Comparison of ENCODE assay signal across 8 mouse cellular contexts in genomic region chr14:50943932-50944667, GRCm38 (mm10). TPM values are rescaled to one million over a fixed set of nuclear protein-coding genes. Genes with fewer than 3 reads are reported as not detected.
DNase-seq lines count a peak whose midpoint lies in the region; ATAC-seq and TF ChIP-seq lines count a peak whose summit lies in the region.

Gene Gm49342 (plus strand): TSS chr14:50944517.

- DNase-seq in MEL (ENCODE audit: low read depth, low spot score) = peak; percentile 95
- peak; percentile 93 for DNase-seq in cerebellum, adult 8-10 months
- DNase-seq in hindbrain, embryonic 10.5 days (ENCODE audit: low spot score) = peak; percentile 96
- DNase-seq in layer of hippocampus, adult 9-11 months = peak; percentile 93
- peak; percentile 98 for DNase-seq in lung, postnatal 0 days (ENCODE audit: low spot score)
- DNase-seq in ovary, postnatal 14 days (ENCODE audit: low spot score) = peak; percentile 93
- peak; percentile 81 for DNase-seq in thymus, postnatal 14 days

- TF ChIP-seq EP300 in MEL (IDR thresholded peaks at IDR 0.05; ENCODE audit: low read depth in 1 of 2, low read length in 2 of 2) = peak; percentile 7 to 48; a peak in 2 of 4 replicates
- 0 out of 2 replicates have a peak, but pooled peaks have one; percentile 11 for TF ChIP-seq EP300 in lung, postnatal 0 days (IDR thresholded peaks at IDR 0.05)

- H3K4me2 ChIP-seq in lung, postnatal 0 days (replicated peaks; ENCODE audit: low read depth, low read length) = peak within 1 kb of the TSS; percentile 64

- peak; percentile 96 for ATAC-seq in frontal cortex, adult (ENCODE audit: low TSS enrichment)
- peak; percentile 99 for ATAC-seq in lung, postnatal 0 days

- TF ChIP-seq POLR2A in MEL (IDR thresholded peaks at IDR 0.05; ENCODE audit: control insufficient read depth in 1 of 2, insufficient read depth in 1 of 2, low read depth in 1 of 2, low read length in 2 of 2, poor library complexity in 1 of 2) = peak; percentile 79 to 93

- H3K36me3 ChIP-seq in MEL (ENCODE audit: control insufficient read depth in 1 of 2, insufficient read depth in 2 of 2, low read length in 2 of 2) = peaks cover 0 to 7% of the 10 kb centered on the region in 2 experiments; a peak in 2 of 4 replicates
- peaks cover 8% of the 10 kb centered on the region for H3K36me3 ChIP-seq in hindbrain, embryonic 10.5 days
- H3K36me3 ChIP-seq in lung, postnatal 0 days (ENCODE audit: insufficient read depth, low read length) = no peaks in the 10 kb centered on the region

- 20% methylated on average over 31 of the region's 31 CpGs for WGBS in hindbrain, embryonic 10.5 days
- WGBS in lung, postnatal 0 days = 9% methylated on average over 31 of the region's 31 CpGs

- H3K9me3 ChIP-seq in MEL (replicated peaks; ENCODE audit: insufficient read depth, low read length) = no peaks in the 10 kb centered on the region
- no peaks in the 10 kb centered on the region for H3K9me3 ChIP-seq in hindbrain, embryonic 10.5 days
- no peaks in the 10 kb centered on the region for H3K9me3 ChIP-seq in lung, postnatal 0 days (ENCODE audit: low read length)

- peak within 1 kb of the TSS; percentile 61 for H3K9ac ChIP-seq in MEL (ENCODE audit: control insufficient read depth, low read depth, low read length, poor library complexity, severe bottlenecking)
- peak within 1 kb of the TSS; percentile 39; the same call in 1 of the 2 replicates for H3K9ac ChIP-seq in lung, postnatal 0 days (replicated peaks; ENCODE audit: low read depth)

- no peak for TF ChIP-seq RAD21 in MEL (IDR thresholded peaks at IDR 0.05; ENCODE audit: low read depth, low read length)

- no peaks in the 10 kb centered on the region for H3K27me3 ChIP-seq in MEL (ENCODE audit: control insufficient read depth in 1 of 2, insufficient read depth in 2 of 2, low read length in 2 of 2)
- H3K27me3 ChIP-seq in hindbrain, embryonic 10.5 days (ENCODE audit: insufficient read depth, poor library complexity, severe bottlenecking) = no peaks in the 10 kb centered on the region
- H3K27me3 ChIP-seq in lung, postnatal 0 days (replicated peaks; ENCODE audit: insufficient read depth, low read length) = no peaks in the 10 kb centered on the region

- no peak for TF ChIP-seq CTCF in MEL (IDR thresholded peaks at IDR 0.05 in 2 of 3, conservative IDR thresholded peaks at IDR 0.05 in 1 of 3; ENCODE audit: control insufficient read depth in 1 of 3, insufficient read depth in 1 of 3, low read depth in 2 of 3, low read length in 3 of 3, poor library complexity in 1 of 3, severe bottlenecking in 1 of 3)
- peak; percentile 68 for TF ChIP-seq CTCF in lung, postnatal 0 days (IDR thresholded peaks at IDR 0.05)

- H3K79me2 ChIP-seq in MEL (ENCODE audit: control insufficient read depth, insufficient read depth, low read length, poor library complexity) = no peaks in the 10 kb centered on the region; the same call in 1 of the 2 replicates

- H3K4me3 ChIP-seq in MEL (ENCODE audit: control insufficient read depth in 1 of 2, insufficient read depth in 1 of 2, low read depth in 2 of 2, low read length in 2 of 2) = peak within 1 kb of the TSS; percentile 63 to 96
- peak within 1 kb of the TSS; percentile 59 for H3K4me3 ChIP-seq in hindbrain, embryonic 10.5 days
- H3K4me3 ChIP-seq in lung, postnatal 0 days (ENCODE audit: low read depth, low read length) = peak within 1 kb of the TSS; percentile 55

- H3K27ac ChIP-seq in MEL (ENCODE audit: control insufficient read depth, low read depth, low read length) = peak within 1 kb of the TSS; percentile 91
- H3K27ac ChIP-seq in hindbrain, embryonic 10.5 days = peak within 1 kb of the TSS; percentile 89
- peak within 1 kb of the TSS; percentile 84 for H3K27ac ChIP-seq in lung, postnatal 0 days (ENCODE audit: low read length)

- H3K4me1 ChIP-seq in MEL (ENCODE audit: control insufficient read depth in 1 of 2, insufficient read depth in 2 of 2, low read length in 2 of 2) = peaks cover 0 to 7% of the 10 kb centered on the region in 2 experiments; a peak in 2 of 4 replicates
- peaks cover 10% of the 10 kb centered on the region for H3K4me1 ChIP-seq in hindbrain, embryonic 10.5 days (replicated peaks)
- no peaks in the 10 kb centered on the region for H3K4me1 ChIP-seq in lung, postnatal 0 days (ENCODE audit: insufficient read depth, low read depth, low read length)

TF ChIP-seq in MEL, 35 proteins besides CTCF, POLR2A, EP300 and RAD21:
- TF ChIP-seq GATA1 (IDR thresholded peaks at IDR 0.05; ENCODE audit: low read depth, low read length) (peak; percentile 38; the same call in 1 of the 2 replicates), MEF2A (IDR thresholded peaks at IDR 0.05; ENCODE audit: extremely low read depth, insufficient replicate concordance, low read depth, low read length, poor library complexity, severe bottlenecking) (no peak), SIN3A (IDR thresholded peaks at IDR 0.05; ENCODE audit: low read length) (no peak; the same call in 1 of the 2 replicates), MAFK (IDR thresholded peaks at IDR 0.05; ENCODE audit: borderline replicate concordance, low read depth, low read length) (no peak), RCOR1 (IDR thresholded peaks at IDR 0.05; ENCODE audit: low read depth, low read length) (no peak), ZMIZ1 (IDR thresholded peaks at IDR 0.05; ENCODE audit: low read depth, low read length) (peak; percentile 99), KAT2A (conservative IDR thresholded peaks at IDR 0.05; ENCODE audit: low read depth, low read length) (no peak), POLR2AphosphoS2 (IDR thresholded peaks at IDR 0.05; ENCODE audit: low read length) (peak; percentile 88), MAZ (IDR thresholded peaks at IDR 0.05; ENCODE audit: low read depth, low read length) (no peak), ZKSCAN1 (IDR thresholded peaks at IDR 0.05; ENCODE audit: low read depth, low read length) (no peak), MXI1 (IDR thresholded peaks at IDR 0.05; ENCODE audit: low read depth, low read length) (peak; percentile 71), UBTF (IDR thresholded peaks at IDR 0.05; ENCODE audit: borderline replicate concordance, insufficient read depth, low read depth, low read length) (no peak), HCFC1 (IDR thresholded peaks at IDR 0.05; ENCODE audit: low read depth, low read length) (peak; percentile 56; the same call in 1 of the 2 replicates), USF1 (IDR thresholded peaks at IDR 0.05; ENCODE audit: low read depth, low read length) (no peak), ZNF384 (IDR thresholded peaks at IDR 0.05; ENCODE audit: low read depth, low read length) (peak; percentile 74), TAL1 (IDR thresholded peaks at IDR 0.05; ENCODE audit: low read length) (peak; percentile 16; the same call in 1 of the 2 replicates), MYC (IDR thresholded peaks at IDR 0.05; ENCODE audit: low read depth, low read length) (no peak), ZC3H11A (IDR thresholded peaks at IDR 0.05; ENCODE audit: low read depth, low read length) (no peak), E2F4 (IDR thresholded peaks at IDR 0.05; ENCODE audit: borderline replicate concordance, low read depth, low read length) (no peak), TBP (IDR thresholded peaks at IDR 0.05; ENCODE audit: low read depth, low read length) (peak; percentile 96), ELF1 (IDR thresholded peaks at IDR 0.05; ENCODE audit: low read depth, low read length) (peak; percentile 28; the same call in 1 of the 2 replicates), GABPA (IDR thresholded peaks at IDR 0.05; ENCODE audit: low read depth, low read length) (no peak), NRF1 (IDR thresholded peaks at IDR 0.05; ENCODE audit: insufficient read depth, low read depth, low read length, poor library complexity, severe bottlenecking) (no peak), BHLHE40 (IDR thresholded peaks at IDR 0.05; ENCODE audit: borderline replicate concordance, low read depth, low read length) (peak; percentile 12; the same call in 1 of the 2 replicates), MYB (IDR thresholded peaks at IDR 0.05; ENCODE audit: low read depth, low read length) (0 out of 2 replicates have a peak, but pooled peaks have one; percentile 19), JUND (IDR thresholded peaks at IDR 0.05; ENCODE audit: low read depth, low read length) (no peak), TCF12 (IDR thresholded peaks at IDR 0.05; ENCODE audit: low read depth, low read length) (no peak), CHD1 (IDR thresholded peaks at IDR 0.05; ENCODE audit: low read depth, low read length) (no peak), ETS1 (IDR thresholded peaks at IDR 0.05; ENCODE audit: low read depth, low read length) (peak; percentile 30; the same call in 1 of the 2 replicates), USF2 (IDR thresholded peaks at IDR 0.05; ENCODE audit: borderline replicate concordance in 1 of 2, insufficient read depth in 1 of 2, low read depth in 1 of 2, low read length in 2 of 2) (no peak), SMC3 (IDR thresholded peaks at IDR 0.05; ENCODE audit: low read depth, low read length) (no peak), CHD2 (IDR thresholded peaks at IDR 0.05; ENCODE audit: low read length) (no peak), MAX (IDR thresholded peaks at IDR 0.05; ENCODE audit: low read length) (peak; percentile 50; the same call in 1 of the 2 replicates), POLR2AphosphoS5 (IDR thresholded peaks at IDR 0.05; ENCODE audit: borderline replicate concordance, low read depth, low read length) (peak; percentile 81; the same call in 1 of the 2 replicates), NELFE (IDR thresholded peaks at IDR 0.05; ENCODE audit: low read depth, low read length) (peak; percentile 94)

RNA-seq across cellular contexts. Expression of gene Gm49342, which starts in this region (rescaled TPM):
- total RNA-seq in MEL (2012; rRNA removed) = 11.7 and 14.5 TPM in 2 replicates
- polyA plus RNA-seq in MEL (2012; ENCODE audit: insufficient read depth in 1 of 2, insufficient read length in 2 of 2, low read depth in 1 of 2, low replicate concordance in 2 of 2, missing spikeins in 1 of 2) = 10 to 100 TPM in 1 of 2 experiments, not detected in 1; 45.2 TPM
- not detected in 2 replicates for polyA plus RNA-seq in hindbrain, embryonic 10.5 days (2016; fragmentation: Nextera tagmentation; extraction: Ambion mirVana)
- polyA plus RNA-seq in lung, postnatal 0 days (2015; fragmentation: Nextera tagmentation; extraction: Ambion mirVana) = not detected in 2 replicates

Comparison
In these comparisons a context has a peak if more than half of its experiments do, and no peak if none do; other contexts are left out.
1. Peak in every context shown above with its lines: DNase-seq, ATAC-seq, H3K4me3 ChIP-seq and H3K27ac ChIP-seq.
2. Peak in DNase-seq, H3K4me3 ChIP-seq and H3K27ac ChIP-seq in hindbrain, embryonic 10.5 days; RNA of the gene not detected or under 1 TPM.
3. Peak in DNase-seq, ATAC-seq, H3K4me3 ChIP-seq, H3K27ac ChIP-seq, H3K9ac ChIP-seq and H3K4me2 ChIP-seq in lung, postnatal 0 days; RNA of the gene not detected or under 1 TPM.